Mouse (Mus musculus): ENCODE data around the gene Zdhhc14.

Gene Zdhhc14

DNA sequence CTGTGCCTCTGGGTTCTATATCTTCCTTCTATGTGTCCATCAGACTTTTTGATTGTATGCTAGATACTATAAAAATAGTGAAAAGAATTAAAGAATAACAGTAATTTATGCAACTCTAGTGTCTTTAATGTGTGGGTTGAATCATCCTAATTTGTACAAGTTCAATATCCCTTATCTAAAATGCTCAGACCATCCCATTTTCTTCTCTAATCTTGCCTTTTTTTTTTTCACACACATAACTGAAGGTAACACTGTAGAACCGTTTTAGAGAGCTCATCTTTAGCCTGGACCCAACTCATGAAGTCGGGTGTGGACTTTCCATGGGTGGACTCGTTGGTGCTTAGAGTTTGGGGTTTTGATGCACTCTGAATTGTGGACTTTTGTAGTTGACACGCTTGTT is 12.6 kb downstream of the Zdhhc14 start:
- DNase-seq (ENCODE audit: low spot score), result no peak

DNA sequence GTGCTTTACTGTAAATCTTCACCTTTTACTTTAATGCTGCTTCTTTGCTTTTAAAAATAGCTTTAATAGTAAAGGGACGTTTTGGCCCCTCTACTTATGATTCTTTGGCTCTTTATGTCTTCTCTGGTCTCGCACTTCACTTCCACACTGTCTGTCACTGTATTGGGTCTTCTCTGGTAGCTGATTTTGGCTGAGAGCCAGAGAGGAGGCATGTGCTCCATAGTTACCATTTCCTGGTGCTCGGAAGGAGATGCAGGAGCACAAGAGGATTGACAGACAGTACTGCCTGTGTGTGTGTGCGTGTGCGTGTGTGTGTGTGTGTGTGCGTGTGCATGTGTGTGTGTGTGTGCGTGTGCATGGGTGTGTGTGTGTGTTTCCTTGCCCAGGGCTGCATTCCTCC is 14.2 kb downstream of the Zdhhc14 start:
- DNase-seq (ENCODE audit: low spot score), result no peak

DNA sequence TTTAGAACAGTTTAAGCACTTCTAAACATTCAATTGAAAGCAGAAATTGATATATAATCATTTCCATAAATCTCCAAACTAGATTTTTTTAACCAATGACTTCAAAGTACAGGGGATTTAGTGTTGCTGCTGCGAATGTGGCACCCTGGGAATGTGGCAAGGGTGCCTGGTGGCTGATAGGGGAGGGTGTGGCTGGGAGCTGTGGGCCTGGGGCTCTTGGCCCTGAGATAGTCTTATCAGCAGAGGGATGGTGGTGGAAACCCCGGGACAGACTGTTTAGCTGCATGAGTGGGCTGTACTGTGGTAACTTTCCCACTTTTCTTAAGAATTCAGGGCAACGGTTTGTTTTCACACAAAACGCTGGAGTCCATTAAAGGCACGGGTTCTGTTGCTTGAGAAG is 14.6 kb downstream of the Zdhhc14 start:
- DNase-seq (ENCODE audit: low spot score), result no peak

DNA sequence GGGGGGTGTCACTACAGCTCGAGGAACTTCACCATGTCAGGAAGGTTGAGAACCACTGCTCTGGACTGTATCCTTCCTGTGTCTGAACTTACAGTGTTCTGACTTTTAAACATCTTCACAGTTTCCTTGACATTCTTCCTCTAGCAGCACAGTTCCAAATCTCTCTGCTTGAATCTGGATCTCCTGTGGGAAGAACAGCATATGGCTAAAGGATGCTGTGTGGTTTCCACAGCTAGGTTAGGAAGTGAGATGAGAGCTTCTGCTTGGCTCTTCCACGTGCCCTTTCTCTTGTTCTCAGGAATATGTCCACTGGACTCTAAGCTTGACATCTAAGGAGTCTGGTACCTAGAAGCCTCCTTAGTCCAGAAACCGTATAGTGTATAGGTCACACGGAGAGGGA is 15.7 kb downstream of the Zdhhc14 start:
- no peak for DNase-seq (ENCODE audit: low spot score)

DNA sequence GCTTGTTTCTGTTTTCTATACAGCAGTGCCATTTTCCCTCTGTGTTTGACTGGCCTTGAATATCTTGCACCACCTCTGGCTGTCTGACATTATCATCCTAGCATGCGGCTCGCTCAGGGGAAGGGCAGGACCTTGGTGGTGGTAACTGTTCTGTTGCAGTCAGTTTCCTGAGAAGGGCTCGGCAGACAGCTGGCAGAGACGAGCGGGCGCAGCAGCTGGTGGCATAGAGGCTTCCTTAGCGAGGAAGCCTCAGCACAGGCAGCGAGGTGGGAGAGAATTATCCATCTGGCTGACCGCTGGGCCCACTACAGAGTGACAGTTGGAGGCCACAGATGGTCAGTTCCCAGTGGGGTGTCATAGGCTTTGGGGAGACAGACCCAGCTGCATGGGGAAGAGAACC is 18.2 kb downstream of the Zdhhc14 start:
- no peak for DNase-seq (ENCODE audit: low spot score)

DNA sequence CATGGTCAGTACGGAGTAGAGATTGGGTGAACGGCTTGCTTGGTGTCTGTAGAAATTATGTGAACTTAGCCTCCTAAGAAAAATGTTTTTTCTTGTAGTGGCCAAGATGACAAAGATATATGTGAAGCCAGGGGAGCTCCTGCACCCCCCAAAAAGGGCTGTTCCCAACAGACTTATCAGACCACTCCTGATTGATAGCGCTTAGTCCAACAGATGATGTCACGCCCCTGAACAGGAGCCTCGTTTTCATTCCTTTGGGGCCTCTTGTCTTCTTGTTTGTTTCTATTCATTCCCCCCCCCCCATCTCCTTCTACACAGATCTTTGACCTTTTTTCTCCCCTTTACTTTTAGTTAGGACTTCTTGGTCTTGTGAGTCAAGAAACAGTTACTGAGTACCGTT is 19.4 kb downstream of the Zdhhc14 start:
- DNase-seq (ENCODE audit: low spot score), result no peak

DNA sequence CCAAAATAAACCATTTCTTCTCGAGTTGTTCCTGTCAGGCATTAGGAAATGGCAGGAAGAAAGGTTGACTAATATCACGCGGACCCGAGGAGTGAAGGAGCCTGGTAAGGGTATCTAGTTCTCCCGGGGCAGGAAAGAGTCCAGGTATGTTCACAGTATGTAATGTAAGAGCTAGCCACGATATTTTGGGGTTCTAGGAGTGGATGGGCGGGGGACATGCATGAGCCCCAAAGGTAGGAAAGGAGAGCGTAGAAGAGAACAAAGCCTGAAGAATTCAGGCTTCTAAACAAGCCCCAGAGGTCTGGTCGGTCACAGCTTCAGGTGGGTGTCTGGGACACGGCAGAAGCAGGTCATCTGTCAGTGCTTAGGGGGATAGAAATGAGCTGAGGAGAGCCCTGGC is 27.1 kb downstream of the Zdhhc14 start:
- no peak for DNase-seq (ENCODE audit: low spot score)

DNA sequence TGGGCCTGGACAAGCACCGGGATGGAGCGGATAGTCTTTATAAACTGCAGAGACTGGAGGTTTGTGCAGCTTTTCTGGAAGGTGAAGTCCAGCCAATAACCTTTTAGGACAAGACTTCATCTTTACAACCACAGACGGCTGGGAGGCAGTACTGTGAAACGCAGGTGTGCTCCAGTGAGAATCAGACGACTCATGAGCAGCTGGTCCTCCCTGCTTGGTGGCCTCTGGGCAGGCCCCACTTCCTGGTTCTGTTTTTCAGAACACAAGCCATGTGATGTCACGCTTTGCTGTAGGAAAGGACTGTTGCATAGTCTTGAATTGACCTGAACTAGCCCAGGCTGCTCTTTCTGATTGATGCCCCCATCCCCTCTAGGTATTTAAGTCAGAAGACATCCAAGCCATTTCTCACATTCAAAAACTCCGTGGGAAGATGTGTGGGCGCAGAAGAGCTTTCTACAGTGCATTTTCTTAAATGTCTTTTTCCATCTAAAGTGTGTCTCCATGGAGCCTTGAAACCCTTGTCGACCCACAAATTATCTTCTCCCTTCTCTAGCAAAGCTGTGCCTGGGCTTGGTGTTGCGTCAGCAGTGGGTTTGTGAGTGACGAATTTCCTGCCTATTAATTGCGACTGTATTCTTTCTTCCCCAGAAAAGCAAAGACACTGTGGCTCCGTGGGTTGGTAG is 27.7 kb downstream of the Zdhhc14 start:
- no peak for DNase-seq (ENCODE audit: low spot score)

DNA sequence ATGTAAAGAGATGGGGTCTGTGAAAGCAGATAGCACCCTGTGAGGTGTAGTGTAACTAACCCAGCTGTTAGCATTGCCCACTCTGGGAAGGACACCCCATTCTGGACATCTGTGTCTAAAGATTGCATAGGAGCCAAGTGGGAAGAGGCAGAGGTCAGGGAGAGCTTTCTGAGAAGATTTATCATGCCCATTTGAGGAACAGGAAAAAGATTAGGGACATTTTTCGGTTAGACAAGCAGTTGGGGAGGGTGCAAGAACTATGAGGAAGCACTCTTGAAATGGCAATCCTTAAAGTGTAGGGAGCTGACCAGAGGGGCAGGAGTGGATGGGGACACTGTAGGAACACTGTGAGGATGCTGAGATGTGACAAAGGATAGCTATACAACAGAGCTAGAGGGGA is 29.2 kb downstream of the Zdhhc14 start:
- no peak for DNase-seq (ENCODE audit: low spot score)

DNA sequence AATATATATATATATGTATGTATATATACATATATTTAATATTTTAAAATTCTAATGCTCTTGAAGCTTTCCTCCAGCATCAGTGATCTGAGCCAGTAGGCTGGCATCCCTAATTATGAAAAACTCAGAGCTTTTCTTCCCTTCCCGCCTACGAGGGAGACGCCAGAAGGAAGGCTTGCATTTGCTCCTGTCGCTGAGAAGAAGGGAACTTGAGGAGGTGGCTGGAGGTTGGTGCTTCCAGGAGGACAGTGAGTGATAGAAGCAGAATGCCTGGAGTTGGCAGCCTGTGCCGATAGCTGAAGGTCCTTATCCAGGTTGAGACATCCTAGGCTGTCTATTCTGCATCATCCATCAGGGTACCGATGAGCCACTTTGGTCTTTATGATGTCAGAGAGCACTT is 37.2 kb downstream of the Zdhhc14 start:
- DNase-seq (ENCODE audit: low spot score), result no peak

DNA sequence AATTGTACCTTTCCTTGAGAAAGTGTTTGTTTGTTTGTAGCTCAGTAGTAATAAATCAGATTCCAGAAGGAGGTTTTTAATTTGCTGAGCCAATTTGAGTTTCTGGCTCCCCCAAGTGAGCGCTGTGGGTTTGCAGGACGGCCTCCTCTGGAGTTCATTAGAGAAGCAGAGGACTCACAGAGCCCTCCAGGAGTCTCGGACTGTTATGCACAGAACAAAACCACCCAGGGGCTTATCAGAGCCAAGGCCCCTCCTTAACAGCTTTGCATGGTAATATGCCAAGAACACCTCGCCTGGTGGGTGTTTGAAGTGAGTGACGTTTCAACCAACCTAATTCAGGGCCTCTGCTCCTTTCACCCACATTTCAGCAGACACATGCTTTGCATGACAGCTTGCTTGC is 40.5 kb downstream of the Zdhhc14 start:
- no peak for DNase-seq (ENCODE audit: low spot score)

DNA sequence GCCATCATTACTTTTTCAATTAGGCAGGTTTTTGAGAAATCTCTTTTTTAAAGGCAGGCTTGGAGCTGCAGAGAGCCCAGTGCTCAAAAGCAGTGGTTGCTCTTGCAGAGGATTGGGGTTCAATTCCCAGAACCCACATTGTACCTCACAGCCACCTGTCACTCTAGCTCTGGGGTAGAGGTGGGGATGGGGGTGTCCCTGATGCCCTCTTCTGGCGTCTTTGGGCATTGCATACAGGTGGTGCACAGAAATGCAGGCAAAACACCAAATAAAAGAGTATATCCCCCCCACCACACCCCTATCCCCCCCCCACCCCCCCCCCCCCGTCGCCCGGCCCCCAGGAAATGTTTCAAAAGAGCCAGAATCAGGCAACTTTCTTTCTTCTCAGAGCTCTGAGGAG is 43.0 kb downstream of the Zdhhc14 start:
- no peak for DNase-seq (ENCODE audit: low spot score)

DNA sequence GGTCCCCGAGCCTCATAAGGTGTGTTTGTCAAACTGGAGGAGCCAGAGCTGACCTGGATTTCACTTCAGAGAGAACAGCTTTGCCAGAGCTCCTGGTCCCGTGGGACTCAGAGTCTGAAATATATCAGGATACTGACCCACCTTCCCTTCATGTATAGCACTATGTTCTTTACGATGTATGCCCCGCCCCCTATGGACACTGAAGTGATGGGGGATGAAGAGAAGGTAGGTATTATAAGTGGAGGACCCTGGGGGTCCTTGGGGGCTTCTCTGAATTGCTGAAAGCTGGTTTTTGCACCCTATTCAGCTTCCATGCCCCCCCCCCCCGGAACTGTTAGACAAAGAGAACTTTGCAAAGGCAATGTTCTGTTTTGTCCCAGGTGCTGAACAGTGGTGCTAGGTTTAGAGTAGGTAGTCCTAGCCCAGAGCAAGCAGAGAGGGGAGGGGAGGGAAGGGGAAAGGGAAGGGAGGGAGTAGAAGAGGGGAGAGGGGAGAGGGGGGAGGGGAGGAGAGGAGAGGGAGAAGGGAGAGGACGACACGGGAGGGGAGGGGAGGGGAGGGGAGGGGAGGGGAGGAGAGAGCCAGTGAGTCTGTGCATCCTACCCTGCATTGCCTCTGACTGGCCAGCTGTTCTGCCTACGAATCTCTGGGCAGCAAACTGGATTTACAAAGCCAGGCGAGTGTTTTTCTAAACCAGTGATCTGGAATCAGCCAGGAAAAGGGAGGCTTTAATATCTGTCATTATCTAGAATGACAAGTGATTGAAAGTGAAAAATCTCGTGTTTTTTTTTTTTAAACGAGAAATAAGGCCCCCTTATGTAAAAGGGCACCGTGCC is 44.1 kb downstream of the Zdhhc14 start:
- DNase-seq (ENCODE audit: low spot score), result no peak

DNA sequence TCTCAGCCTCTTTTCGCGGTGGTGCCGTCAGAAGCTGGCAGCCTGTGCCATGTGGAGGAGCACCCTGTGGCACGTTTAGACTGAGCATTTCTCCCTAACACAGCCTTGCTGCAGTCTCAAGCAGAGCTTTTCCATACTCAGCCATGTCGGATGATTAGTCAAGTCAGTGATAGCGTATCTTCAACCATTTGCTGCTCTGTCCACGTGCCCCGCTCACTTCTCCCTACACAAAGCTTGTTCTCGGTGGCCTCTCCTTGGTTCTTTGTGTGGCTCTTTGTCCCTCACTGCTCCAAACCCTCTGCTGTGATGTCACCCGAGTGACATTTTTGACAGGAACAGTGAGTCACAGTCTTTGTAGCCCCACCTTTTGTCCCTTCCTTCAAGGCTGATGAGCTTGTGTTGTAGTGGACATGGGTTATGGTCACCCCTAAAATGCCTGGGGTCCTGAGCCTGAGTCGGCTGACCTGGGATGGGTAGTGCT is 44.8 kb downstream of the Zdhhc14 start:
- DNase-seq (ENCODE audit: low spot score), result no peak

DNA sequence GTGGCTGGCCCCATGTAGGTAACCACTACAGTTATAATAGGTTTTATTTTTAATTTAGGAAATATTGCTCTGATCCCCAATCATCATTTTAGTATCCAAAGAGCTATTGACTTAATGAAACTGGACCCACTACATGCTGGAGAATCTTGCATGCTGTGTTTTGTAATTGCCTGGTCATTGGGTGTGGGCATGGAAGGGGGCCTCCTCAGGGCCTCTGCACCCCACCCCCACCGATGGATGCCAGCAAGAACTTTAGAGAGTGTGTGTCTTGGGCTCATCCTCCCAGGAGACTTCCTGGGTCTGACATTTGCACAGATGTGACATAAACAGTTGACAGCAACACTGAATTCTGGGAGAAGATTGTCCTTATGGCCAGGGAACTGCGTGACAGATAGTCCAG is 49.8 kb downstream of the Zdhhc14 start:
- no peak for DNase-seq (ENCODE audit: low spot score)

DNA sequence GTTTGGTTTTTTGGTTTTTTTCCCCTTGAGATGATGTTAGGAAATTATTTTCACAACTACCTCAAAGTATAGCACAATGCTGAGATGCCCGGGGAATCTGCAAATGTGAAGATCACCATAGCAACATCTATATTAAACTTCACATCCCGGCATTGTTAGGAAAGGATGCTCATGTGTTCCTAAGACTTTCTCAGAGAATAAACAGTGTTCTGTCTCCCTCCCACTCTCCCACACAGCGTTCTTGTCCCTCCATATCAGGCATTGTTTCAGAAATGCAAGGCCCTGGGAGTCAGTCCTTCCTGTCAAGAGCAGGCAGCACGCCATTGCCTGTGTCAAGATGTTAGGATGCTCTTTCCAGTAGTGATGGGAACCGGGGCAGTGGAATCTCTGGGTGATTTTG is 51.7 kb downstream of the Zdhhc14 start:
- no peak for DNase-seq (ENCODE audit: low spot score)

DNA sequence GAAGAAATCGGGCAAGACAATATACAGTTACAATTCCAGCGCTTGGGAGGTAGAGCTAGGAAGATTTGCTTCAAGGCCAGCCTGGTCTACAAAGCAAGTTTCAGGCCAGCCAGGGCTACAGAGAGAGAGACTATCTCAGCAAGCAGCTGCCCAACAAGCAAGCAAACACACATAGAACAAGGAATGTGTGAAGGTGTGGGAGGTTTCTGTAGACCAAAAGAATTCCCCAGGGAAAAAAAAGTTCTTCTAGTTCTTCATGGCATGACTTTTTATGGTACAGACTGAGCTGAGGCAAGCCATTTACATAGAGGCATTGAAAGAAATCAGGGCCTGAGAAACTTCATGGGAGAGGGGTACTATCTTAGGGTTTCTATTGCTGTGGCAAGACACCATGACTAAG is 52.7 kb downstream of the Zdhhc14 start:
- no peak for DNase-seq (ENCODE audit: low spot score)

DNA sequence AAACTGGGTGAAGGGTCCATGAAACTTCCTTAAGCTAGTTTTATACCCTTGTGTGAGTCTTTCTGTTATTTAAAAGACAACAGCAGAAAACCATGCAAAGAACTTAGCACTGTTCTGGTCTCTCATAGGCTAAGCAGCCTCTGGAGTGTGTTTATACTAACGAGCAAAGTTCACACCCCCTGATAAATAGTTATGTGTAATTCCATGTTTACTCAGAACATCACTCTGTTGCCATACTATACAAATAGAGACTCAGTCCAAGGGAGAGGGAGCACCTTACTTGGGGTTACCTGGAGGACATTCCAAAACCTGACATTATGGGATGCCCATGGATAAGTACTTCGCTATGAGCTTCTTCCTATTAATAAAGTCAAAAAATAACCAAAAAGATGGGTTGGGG is 56.2 kb downstream of the Zdhhc14 start:
- no peak for DNase-seq (ENCODE audit: low spot score)

DNA sequence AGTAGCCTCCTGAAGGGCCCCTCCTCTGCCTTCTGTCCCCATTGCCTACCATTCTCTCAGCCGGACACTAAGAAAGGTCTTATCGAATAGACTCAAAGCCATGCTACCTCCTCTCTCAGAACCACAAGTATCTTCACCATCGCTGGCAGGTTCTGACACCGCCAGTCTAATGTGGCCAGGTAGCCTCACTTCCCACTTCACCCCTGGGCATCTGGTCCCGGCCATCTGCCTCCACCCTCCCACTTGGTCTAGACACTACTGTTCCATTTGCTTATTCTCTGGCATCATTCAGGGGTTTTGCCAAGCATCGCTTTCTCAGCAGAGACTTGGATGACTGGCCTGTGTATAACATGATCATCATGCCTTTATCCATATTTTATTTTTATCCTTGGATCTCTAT is 57.1 kb downstream of the Zdhhc14 start:
- DNase-seq (ENCODE audit: low spot score), result no peak

DNA sequence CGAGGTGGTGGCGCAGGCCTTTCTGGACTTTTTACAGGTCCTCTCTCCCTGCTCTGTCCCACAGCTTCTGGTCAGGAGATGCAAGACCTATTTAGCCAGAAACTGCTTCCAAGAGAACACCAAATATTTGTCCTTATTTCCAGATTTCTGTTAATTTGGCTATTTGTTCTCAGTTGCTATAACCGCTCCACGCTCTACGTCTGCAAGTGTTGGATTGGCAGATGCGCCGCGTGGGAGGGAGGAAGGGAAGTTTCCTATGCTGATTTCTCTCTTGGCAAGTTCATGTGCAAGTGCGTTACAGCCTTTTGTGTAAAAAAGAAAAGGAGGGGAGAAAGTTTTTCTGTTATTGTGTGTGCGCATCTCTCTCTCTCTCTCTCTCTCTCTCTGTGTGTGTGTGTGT is 58.1 kb downstream of the Zdhhc14 start:
- DNase-seq (ENCODE audit: low spot score), result no peak

DNA sequence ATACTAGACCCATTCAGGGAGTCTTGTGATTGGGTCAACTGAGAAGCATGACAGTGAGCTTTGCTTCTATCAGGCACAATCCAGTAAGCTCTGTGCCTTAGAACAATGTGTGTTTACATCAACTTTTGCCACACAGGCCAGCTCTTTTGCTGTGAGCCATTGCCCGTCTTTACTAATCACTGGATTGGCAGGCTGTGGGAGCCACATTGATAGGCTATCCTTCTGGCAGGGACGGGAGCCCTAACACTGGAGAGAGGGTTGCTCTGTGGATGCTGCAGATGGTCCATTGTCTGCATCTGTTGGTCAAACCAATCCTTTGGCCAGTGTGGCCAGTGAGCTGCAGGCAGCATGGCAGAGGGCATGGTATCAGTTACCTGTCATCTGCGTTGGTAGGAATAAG is 58.8 kb downstream of the Zdhhc14 start:
- DNase-seq (ENCODE audit: low spot score), result no peak

DNA sequence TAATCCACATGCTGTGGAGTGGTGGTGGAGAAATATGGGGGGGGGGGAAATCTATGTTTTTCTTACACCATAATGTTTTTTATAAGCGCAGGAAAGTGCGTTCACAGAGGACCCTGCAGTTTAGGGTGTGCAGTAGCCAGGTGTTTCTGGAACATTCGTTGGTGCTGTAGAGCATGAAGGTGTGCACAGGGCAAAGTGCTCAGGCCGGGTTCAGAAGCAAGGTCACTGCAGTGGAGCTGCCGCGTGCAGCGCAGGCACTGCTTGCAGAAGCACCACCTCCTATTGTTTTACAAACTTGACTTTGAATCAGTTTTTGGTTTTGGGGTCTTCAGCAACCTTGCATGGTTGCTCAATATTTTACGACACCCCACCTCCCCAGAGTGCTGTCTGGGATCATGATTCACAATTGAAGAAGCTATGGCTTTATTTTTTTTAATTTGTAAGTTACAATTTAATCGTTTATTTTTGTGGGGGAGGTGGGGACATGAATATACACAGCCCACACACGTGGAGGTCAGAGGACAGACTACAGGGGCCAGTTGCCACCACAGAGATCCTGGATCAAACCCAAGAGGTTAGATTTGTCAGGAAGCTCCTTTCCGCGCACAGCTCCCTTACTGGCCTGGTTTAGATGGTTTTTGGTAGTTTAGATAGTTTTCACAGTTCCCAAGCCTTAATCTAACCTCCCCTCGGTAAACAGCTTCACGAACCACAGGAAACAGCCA is 59.8 kb downstream of the Zdhhc14 start:
- DNase-seq (ENCODE audit: low spot score), result no peak

DNA sequence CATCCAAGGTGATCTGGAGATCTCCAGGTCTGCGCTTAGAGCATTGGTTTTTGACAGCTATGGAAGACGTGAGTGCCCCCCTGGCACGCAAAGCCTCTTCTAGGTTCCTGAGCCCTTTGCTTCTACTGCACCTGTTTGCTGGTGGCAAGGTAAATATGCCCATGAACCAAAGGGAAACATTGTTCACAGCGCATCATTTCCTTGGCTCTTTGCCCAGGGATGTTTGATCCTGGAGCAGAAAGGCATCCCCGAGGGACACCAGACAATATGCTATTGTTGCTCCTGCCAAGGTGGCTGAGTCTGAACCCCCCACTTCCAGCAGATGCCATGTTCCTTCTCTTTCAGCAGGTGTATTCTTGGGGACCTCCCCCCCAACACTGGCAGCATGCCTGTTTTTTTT is 61.2 kb downstream of the Zdhhc14 start:
- DNase-seq (ENCODE audit: low spot score), result no peak
